Mouse (Mus musculus): Measurements from ENCODE around the gene Rasa3.

- no peak for TF ChIP-seq CTCF (IDR thresholded peaks at IDR 0.05)
- TF ChIP-seq EP300 (IDR thresholded peaks at IDR 0.05) = no peak
Observed at GRCm38 (mm10) chr8:13608946-13609345, 68.5 kb downstream of the Rasa3 start.

All from lung, postnatal 0 days (tissue).